Comparison of ENCODE assay signal across 8 mouse cellular contexts in the genomic region with DNA sequence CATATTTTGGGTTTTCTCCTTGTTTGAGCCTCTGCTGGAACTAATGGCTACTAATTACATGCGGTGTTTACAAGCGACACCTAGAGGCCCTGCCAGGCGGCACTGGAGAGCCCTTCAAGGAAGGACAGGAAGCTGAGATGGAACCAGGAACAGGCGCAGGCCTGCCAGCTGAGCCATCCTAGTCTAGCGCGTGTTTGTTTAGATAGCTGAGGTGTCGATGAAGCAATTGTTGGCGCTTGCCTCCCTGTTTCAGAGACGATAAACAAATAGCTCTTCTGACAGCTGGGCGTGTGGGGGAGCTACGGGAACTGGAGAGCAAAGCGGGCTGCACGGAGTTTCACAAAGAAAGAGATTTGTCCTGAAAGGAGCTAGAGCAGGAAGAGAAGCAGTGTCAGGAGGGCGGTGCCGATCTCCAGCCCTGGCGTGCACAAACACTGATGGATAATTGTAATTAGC.
A peak's percentile ranks its signal among the peaks of the same experiment; 100 is the strongest.
DNase-seq lines count a peak whose midpoint lies in the region; ATAC-seq and TF ChIP-seq lines count a peak whose summit lies in the region.

No protein-coding gene starts in this region.

- no peak overlapping the region for H3K4me2 ChIP-seq in heart, embryonic 12.5 days

- ATAC-seq in heart, embryonic 12.5 days (ENCODE audit: insufficient number of reproducible peaks, low FRiP score): no peak
- no peak for ATAC-seq in CD4-positive, CD25-positive, alpha-beta regulatory T cell, adult 4 months

- no peak overlapping the region for H3K4me3 ChIP-seq in heart, embryonic 12.5 days
- no peak overlapping the region for H3K4me3 ChIP-seq in hindbrain, embryonic 10.5 days

- no peaks in the 10 kb centered on the region for H3K27me3 ChIP-seq in heart, embryonic 12.5 days (replicated peaks)
- no peaks in the 10 kb centered on the region for H3K27me3 ChIP-seq in hindbrain, embryonic 10.5 days (ENCODE audit: insufficient read depth, poor library complexity, severe bottlenecking)

- no peak overlapping the region for H3K27ac ChIP-seq in heart, embryonic 12.5 days (ENCODE audit: poor library complexity, severe bottlenecking)
- H3K27ac ChIP-seq in hindbrain, embryonic 10.5 days: no peak overlapping the region

- H3K9me3 ChIP-seq in heart, embryonic 12.5 days (replicated peaks): peaks cover 2% of the 10 kb centered on the region; the same call in 1 of the 2 replicates
- H3K9me3 ChIP-seq in hindbrain, embryonic 10.5 days: peaks cover 12% of the 10 kb centered on the region

- H3K36me3 ChIP-seq in heart, embryonic 12.5 days: no peaks in the 10 kb centered on the region
- H3K36me3 ChIP-seq in hindbrain, embryonic 10.5 days: no peaks in the 10 kb centered on the region

- H3K9ac ChIP-seq in heart, embryonic 12.5 days: no peak overlapping the region

- DNase-seq in heart, adult 8-10 months (ENCODE audit: low spot score): peak; percentile 3
- DNase-seq in brain, embryonic 14.5 days (ENCODE audit: low read depth): peak; percentile 90
- peak; percentile 4 for DNase-seq in hindbrain, embryonic 10.5 days (ENCODE audit: low spot score)
- DNase-seq in layer of hippocampus, adult 9-11 months: peak; percentile 53
- peak; percentile 41 to 44 for DNase-seq in right cerebral cortex, postnatal 10 days (ENCODE audit: low spot score in 2 of 2)
- no peak for DNase-seq in gastrocnemius, postnatal 10 days

- TF ChIP-seq CTCF in brain, embryonic 14.5 days (IDR thresholded peaks at IDR 0.05; ENCODE audit: borderline replicate concordance, extremely low read depth, insufficient read depth, insufficient read length): peak; percentile 45

- TF ChIP-seq POLR2A in brain, embryonic 14.5 days (IDR thresholded peaks at IDR 0.05; ENCODE audit: borderline replicate concordance, extremely low read depth, insufficient read depth, insufficient read length, poor library complexity, severe bottlenecking): no peak

- WGBS in heart, embryonic 12.5 days: 34% methylated on average over 16 of the region's 16 CpGs
- WGBS in hindbrain, embryonic 10.5 days: 69% methylated on average over 16 of the region's 16 CpGs

- no peaks in the 10 kb centered on the region for H3K4me1 ChIP-seq in heart, embryonic 12.5 days (replicated peaks)
- peaks cover 7% of the 10 kb centered on the region; the same call in 1 of the 2 replicates for H3K4me1 ChIP-seq in hindbrain, embryonic 10.5 days (replicated peaks)
